Mouse (Mus musculus): ENCODE results near the gene Snx21. TPM values are rescaled to one million over a fixed set of nuclear protein-coding genes. Genes with fewer than 3 reads are reported as not detected.
A peak's percentile ranks its signal among the peaks of the same experiment; 100 is the strongest.

Gene Snx21
- total RNA-seq, 1 experiment from 2014 or later: 1.6 TPM

DNA sequence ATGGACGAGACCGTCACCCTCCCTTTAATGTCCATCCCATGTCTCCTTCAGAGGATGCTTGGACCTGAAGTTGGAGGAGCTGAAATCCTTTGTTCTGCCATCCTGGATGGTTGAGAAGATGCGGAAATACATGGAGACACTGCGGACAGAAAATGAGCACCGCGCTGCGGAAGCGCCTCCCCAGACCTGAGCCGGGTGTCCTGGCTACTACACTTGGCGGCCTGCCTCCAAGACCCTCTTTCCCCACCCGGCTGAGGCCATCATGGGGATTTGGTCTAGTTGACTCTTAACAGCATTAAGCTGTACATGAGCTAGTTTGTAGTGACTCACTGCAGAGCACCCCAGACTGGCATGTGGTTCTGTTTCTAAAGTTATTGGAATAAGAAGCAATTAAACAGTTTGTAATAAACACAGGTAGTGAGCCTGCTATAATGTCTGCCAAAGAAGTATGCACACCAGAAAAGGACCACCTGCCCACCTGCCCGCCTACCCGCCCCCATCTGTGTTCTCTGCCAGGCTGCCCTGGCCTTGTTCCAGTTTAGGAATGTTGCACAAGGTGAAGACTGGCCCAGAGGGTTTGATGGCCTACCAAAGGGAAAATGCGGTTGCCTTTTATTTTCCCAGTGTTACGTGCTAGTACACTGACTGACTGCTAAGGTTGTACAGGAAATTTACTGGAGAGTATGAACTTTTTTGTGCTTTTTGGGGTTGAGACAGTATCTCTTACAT is 17.6 kb upstream of the Snx21 start:
- no peak for ATAC-seq (ENCODE audit: extremely low read depth, insufficient number of reproducible peaks, low FRiP score, poor library complexity, severe bottlenecking)

DNA sequence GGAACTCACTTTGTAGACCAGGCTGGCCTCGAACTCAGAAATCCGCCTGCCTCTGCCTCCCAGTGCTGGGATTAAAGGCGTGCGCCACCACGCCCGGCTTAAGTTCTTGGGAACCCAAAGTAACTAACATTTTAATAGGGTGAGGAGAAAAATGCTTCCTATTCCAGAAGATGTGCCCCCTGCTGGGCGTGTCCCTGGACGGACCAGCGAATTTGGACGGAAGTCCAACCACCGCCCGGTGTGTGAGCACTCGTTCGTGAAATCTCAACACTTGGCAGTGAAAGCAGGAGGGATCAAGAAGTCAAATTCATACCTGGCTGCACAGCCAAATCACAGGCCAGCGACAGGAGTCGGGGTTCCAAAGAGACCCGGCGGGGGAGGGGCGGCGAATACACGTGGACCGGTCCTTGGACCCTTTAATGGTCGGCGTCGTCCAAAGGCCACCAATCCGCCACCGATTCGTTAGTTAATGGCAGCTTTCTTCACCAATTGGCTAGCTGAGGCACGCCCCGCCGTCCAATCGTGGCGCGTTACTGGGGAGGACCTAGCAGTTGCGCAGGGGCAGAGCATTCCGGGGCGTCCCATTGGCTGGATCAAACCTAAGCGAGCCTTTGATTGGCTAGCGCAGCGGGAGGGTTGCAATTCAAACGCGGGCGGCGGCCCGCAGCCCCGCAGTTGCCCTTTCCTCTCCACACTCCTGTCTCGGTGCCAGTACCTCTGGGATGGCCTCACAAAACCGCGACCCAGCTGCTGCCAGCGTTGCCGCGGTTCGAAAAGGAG is 16.2 kb upstream of the Snx21 start, which contains the start of gene Ube2c:
Gene Ube2c, plus strand, starts transcription at position 641 of the 780 bp plus-strand sequence.
- peak; percentile 99 for ATAC-seq (ENCODE audit: extremely low read depth, insufficient number of reproducible peaks, low FRiP score, poor library complexity, severe bottlenecking)

DNA sequence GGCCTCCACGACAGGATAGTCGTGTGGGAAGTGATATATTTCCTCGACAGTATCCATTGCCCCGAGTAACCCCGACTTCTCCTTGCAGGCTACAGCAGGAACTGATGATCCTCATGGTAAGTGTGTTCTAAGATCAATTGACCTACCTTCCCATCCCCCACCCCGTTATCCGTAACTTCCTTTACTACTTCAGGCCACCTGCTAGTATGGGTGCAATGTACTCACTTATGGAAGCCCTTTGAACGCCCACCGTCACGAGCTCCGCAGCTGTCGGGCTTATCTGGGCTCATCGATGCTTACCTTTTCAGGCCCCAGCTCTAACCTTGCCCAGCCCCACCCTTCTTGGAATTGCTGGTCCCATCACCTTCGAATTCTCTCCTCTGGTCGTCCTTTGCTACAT is 15.3 kb upstream of the Snx21 start:
- no peak for ATAC-seq (ENCODE audit: extremely low read depth, insufficient number of reproducible peaks, low FRiP score, poor library complexity, severe bottlenecking)

DNA sequence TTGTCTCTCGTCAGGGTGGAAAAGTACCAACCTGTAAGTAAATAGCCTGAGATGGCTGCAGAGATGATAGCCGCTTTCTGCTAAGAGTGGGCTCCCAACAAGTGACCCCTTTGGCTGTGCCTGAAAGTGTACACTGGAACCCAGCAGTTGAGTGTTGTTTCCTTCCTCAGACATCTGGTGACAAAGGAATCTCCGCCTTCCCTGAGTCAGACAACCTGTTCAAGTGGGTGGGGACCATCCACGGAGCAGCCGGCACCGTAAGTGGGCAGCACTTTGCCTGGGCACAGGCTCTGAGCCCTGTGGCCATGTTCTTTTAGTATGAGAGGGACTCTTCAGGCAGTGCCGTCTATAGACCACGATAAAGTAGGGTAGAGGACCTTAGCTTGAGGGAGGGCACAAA is 14.5 kb upstream of the Snx21 start:
- no peak for ATAC-seq (ENCODE audit: extremely low read depth, insufficient number of reproducible peaks, low FRiP score, poor library complexity, severe bottlenecking)

DNA sequence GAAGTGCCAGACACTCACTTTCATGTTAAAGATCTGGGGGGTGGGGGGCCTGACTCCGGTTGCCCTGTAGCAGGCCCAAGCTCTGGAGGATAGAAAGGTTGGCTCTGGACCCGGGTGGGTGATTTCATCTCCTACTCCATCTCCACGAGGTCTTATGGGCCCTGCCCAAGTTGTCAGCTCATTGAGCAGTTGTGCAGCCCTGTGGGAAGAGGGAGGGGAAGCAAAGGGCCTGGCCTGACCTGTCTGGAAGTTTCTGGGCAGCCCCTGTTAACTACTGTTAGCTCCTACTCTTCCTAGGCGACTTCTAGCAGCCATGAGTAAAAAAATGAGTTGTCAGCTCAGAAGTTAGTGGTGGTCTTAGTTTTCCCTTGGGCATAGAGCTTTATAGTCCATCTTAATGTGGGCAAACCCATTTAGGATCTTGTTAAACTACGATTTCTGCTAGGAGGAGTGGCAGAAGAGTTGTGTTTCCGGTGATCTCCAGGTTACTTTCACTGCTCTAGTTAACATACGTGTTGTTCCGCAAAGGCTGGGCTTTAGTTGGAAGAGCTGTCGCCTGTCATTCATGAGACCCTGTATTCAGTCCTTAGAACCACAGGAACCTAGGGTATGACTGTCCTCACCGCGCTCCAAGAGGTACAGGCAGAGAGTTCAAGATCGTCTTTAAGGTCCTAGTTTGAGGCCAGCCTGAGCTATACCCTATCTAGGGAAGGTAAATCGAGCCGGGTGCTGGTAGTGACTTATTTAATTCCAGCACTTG is 12.2 kb upstream of the Snx21 start:
- ATAC-seq (ENCODE audit: extremely low read depth, insufficient number of reproducible peaks, low FRiP score, poor library complexity, severe bottlenecking): no peak

GRCm38 (mm10) chr2:164773989-164774364 is 11.6 kb upstream of the Snx21 start:
- no peak for ATAC-seq (ENCODE audit: extremely low read depth, insufficient number of reproducible peaks, low FRiP score, poor library complexity, severe bottlenecking)

- no peak for ATAC-seq (ENCODE audit: extremely low read depth, insufficient number of reproducible peaks, low FRiP score, poor library complexity, severe bottlenecking)
These were observed 9.5 kb upstream of the Snx21 start for GRCm38 (mm10) chr2:164776130-164776529.

- no peak for ATAC-seq (ENCODE audit: extremely low read depth, insufficient number of reproducible peaks, low FRiP score, poor library complexity, severe bottlenecking)
These were observed 8.8 kb upstream of the Snx21 start for GRCm38 (mm10) chr2:164776801-164777200.

- ATAC-seq (ENCODE audit: extremely low read depth, insufficient number of reproducible peaks, low FRiP score, poor library complexity, severe bottlenecking): no peak
These were observed 8.2 kb upstream of the Snx21 start for GRCm38 (mm10) chr2:164777246-164778014.

- no peak for ATAC-seq (ENCODE audit: extremely low read depth, insufficient number of reproducible peaks, low FRiP score, poor library complexity, severe bottlenecking)
These were observed 7.7 kb upstream of the Snx21 start for GRCm38 (mm10) chr2:164778015-164778287.

GRCm38 (mm10) chr2:164778809-164779208 is 6.8 kb upstream of the Snx21 start:
- no peak for ATAC-seq (ENCODE audit: extremely low read depth, insufficient number of reproducible peaks, low FRiP score, poor library complexity, severe bottlenecking)

- ATAC-seq (ENCODE audit: extremely low read depth, insufficient number of reproducible peaks, low FRiP score, poor library complexity, severe bottlenecking): no peak
These were observed 6.0 kb upstream of the Snx21 start, which contains the start of gene Tnnc2 for GRCm38 (mm10) chr2:164779481-164780086. TSS of gene Tnnc2 (minus strand) at chr2:164779967.

- ATAC-seq (ENCODE audit: extremely low read depth, insufficient number of reproducible peaks, low FRiP score, poor library complexity, severe bottlenecking): no peak
These were observed 3.7 kb upstream of the Snx21 start for GRCm38 (mm10) chr2:164781876-164782275.

- no peak for ATAC-seq (ENCODE audit: extremely low read depth, insufficient number of reproducible peaks, low FRiP score, poor library complexity, severe bottlenecking)
These were observed 1.6 kb upstream of the Snx21 start for GRCm38 (mm10) chr2:164783926-164784581.

DNA sequence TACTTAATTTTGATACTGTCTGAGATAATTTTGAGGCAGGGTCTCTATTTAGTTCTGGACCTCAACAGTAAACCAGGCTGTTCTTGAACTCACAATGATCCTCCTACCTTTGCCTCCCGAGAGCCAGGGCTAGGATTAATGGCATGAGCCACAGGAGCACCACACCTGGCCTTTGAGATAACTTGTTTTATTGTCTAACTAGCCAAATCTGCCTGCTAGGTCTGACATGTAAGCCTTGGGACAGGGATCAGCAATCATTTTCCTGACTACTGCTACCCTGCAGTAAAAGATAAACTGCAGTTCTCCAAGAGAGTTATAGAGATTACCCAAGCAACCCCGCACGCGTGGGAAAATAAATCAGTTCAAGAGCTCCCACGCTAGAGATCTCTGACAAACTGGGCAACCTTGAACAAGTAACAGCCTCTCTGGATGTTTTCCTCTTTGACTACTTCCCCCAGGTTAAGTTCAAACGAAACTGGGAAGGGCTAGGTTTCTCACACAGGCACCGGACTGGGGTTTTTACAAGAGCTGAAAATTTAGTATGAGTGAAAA is 678 bp upstream of the Snx21 start:
- ATAC-seq (ENCODE audit: extremely low read depth, insufficient number of reproducible peaks, low FRiP score, poor library complexity, severe bottlenecking): no peak

DNA sequence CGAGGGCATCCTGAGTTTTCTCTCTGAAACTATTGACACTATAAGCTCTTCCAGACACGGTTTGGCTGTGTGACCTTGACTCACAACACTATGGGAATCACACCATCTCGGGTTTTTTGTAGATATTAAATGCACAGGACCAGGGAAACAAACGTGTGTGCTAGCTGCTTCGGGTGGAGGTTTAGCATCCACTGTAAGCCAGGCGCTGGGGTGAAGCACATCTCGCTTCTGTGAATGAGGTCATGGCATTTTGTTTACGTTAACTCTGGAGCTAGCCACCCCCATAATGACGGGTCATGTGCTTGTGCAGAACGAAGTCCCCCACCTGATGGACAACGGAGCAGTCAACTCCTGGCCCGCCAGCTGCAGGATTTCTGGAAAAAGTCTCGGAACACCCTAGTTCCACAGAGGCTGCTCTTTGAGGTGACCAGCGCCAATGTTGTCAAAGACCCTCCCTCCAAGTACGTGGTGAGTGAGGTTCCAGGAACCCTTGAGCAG is 814 bp downstream of the Snx21 start:
- no peak for ATAC-seq (ENCODE audit: extremely low read depth, insufficient number of reproducible peaks, low FRiP score, poor library complexity, severe bottlenecking)

- no peak for ATAC-seq (ENCODE audit: extremely low read depth, insufficient number of reproducible peaks, low FRiP score, poor library complexity, severe bottlenecking)
These were observed 1.4 kb downstream of the Snx21 start for GRCm38 (mm10) chr2:164787032-164787431.

- no peak for ATAC-seq (ENCODE audit: extremely low read depth, insufficient number of reproducible peaks, low FRiP score, poor library complexity, severe bottlenecking)
These were observed 2.2 kb downstream of the Snx21 start for GRCm38 (mm10) chr2:164787779-164788178.

Data from neutrophil, adult 5-6 weeks (primary cell).